Mouse (Mus musculus) erythroblast, adult 5-6 weeks (primary cell): ENCODE results near the gene Auts2. TPM values are rescaled to one million over a fixed set of nuclear protein-coding genes. Genes with fewer than 3 reads are reported as not detected.

ENCODE experiments used
- ATAC-seq: replicated peaks from 2 replicates; pipeline ENCODE4 v1.8.0; 2016; ENCODE audit warnings: moderate number of reproducible peaks, mild to moderate bottlenecking, moderate TSS enrichment, inconsistent platforms; ENCODE audit not compliant: poor library complexity, low FRiP score, severe bottlenecking
- total RNA-seq, 2 experiments: library from RNA; stranded (forward) in 1 of 2; stranded (reverse) in 1 of 2; fragments of 150-400 nt in 1 of 2; fragments of 200-764, 138-1000 nt in 1 of 2; gene quantifications; 2 replicates each; pipeline versions ENCODE4 v1.2.3 to v1.2.4; 2015 to 2017; ENCODE audit warnings: low replicate concordance in 2 of 2

Gene Auts2
- total RNA-seq, 2 experiments from 2014 or later, result 0.34 to 1.2 TPM

GRCm38 (mm10) chr5:132216143-132216542, 327.0 kb downstream of the Auts2 start:
- ATAC-seq, result no peak

DNA sequence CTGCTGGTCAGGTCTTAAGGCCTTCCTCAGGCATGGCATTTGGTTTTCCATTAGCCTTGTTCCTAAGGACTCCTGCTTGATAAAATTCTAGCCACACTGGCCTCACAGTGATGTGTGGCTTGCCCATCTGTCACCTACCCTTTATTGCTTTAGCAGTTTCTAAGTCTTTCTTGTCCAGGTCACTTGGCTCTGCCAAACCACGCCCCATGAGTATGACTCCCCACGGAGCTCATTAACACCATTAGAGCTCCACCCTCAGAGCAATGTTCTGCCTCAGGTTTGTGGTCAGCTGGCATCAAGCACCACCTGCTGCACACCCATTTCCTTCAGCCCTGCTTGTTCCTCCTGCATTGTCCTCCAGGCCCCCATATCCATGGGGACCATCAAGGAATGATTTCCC, 330.7 kb downstream of the Auts2 start:
- ATAC-seq, result no peak

DNA sequence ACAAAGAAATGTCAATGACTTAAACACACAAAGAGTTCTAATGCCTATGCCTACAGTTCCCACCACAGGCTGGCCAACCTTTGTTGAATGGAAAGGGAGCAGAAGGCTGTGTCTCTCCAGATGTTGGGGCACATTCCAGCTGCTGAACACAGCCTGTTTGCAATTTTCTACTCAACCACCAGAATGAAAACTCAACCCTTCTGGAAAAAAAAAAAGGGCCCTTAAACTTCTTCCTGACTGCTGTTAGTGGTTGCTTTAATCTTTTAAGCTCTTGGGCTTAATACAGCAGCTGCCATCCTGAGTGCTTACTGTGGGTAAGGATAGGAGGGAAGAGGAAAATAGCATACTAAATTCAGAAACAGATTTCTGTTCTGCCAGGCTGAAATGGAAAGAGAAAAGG, 333.4 kb downstream of the Auts2 start:
- ATAC-seq, result no peak

- ATAC-seq, result no peak
Measured at GRCm38 (mm10) chr5:132206220-132206619, 336.9 kb downstream of the Auts2 start.

DNA sequence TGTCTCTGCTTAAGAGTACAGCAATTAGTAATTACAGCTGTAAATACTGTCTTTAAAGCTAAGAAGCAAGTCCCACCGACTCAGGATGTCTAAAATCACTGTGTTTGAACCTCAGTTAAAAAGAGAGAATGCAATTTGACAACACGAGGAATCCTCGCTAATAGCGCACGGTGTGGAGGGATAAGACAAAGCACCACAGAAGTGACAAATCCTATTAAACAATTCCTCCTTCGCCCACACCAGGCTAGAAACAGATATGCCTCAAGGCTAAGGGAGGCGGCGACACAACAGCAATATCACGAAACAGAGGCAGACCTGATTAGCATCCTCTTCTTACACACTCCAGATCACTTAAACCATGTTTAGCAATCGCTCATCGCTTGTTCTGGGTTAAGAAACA, 339.3 kb downstream of the Auts2 start:
- ATAC-seq, result no peak

DNA sequence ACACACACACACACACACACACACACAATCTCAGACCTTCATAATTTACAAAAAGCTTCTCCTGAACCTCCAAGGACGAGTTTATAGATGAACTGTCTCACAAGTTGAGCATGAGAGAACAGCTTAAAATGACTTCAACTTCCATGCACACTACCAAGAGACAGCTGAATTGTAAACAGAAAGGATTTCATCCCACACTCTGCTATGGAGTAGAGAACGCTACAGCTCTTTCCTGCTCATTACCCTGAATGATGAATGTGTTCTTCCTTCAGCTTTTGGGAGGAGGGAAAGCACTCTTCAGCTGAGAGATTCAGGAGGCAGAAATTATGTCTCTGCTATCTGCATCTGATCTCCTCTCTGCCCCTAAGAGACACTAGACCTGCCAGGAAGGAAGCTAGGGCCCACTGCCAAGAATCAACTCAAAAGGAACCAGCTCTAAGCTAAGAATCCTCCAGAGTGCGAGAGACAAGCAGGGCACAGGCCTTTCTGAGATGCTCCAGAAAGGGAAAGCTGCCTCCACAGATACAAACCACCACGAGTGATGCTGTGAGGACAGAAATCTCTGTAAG, 342.0 kb downstream of the Auts2 start:
- no peak for ATAC-seq

DNA sequence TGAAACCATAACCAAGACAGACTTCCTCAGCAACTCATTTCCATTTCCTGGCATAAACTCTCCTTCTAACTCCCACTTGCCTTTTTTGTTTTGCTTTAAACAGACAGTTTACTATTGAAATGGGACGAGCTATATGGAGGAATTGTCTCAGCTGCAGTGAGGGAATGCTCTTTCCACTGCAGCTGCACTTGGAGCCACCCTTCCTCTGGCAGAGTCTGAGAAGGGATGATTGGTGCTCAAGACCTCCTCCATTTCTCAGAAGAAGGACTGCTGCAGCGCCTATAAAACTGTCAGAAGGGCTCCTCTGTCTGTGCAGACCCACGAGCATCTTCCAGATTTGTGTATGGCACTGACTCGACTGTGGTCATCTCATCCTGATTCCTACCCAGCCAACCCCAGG, 342.5 kb downstream of the Auts2 start:
- ATAC-seq, result no peak

GRCm38 (mm10) chr5:132195048-132195533, 348.1 kb downstream of the Auts2 start:
- no peak for ATAC-seq

- no peak for ATAC-seq
Measured at GRCm38 (mm10) chr5:132190190-132190589, 353.0 kb downstream of the Auts2 start.

DNA sequence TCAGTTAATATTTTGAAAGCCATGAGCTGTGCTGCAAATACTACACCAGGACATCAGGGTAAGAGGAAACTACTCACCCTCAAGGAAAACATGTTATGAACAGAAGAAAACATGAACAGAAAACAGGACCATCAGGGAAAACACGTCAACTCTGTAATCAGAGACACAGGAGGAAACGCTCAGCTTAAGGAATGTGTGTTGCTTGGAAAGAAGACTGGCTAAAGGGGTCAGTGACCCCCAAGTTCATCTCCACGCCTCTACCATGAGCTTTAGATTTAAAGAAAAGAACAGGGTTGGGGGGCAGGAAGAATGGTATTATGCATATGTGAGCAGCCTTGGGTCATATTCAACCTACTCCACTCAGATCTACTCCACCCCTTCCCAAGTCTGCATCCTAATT, 356.5 kb downstream of the Auts2 start:
- ATAC-seq, result no peak

GRCm38 (mm10) chr5:132186221-132186620, 356.9 kb downstream of the Auts2 start:
- no peak for ATAC-seq

GRCm38 (mm10) chr5:132184395-132185095, 358.6 kb downstream of the Auts2 start:
- ATAC-seq, result no peak

DNA sequence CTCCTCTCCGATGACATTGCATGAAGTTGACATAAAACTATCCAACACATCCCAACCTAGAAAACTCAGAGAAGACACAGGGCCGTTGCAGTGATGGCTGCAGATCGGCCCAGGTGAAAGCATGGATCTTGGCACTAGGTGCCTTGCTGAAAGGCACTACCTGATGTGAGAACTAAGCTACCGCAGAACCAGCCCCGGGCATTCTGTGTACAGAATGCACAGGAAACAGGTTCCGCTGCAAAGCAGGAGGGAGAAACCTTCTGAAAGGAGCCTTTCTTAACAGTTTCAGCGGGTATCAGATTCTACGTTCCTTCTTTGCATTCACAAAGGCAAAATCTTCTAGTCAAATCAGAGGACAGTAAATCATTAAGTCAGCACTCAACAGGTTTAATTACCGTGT, 361.1 kb downstream of the Auts2 start:
- ATAC-seq, result no peak

DNA sequence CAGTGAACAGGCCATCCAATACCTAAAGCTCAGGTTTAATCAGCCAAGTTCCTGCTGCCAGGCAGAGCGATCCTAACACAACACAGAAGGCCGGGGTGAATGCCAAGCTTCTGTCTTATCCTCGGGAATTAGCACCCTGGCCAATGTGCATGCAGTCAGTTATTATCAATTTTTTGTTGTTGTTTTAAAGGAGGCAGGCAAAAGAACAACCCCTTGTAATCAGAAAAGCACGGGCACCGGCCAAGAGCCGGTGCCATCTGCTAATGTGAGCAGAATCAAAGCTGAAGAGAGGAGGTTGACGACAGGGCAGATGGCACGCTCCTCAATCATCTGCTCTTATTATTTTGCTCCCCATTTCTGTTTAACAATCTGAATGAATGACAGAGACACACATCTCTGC, 373.1 kb downstream of the Auts2 start:
- no peak for ATAC-seq

DNA sequence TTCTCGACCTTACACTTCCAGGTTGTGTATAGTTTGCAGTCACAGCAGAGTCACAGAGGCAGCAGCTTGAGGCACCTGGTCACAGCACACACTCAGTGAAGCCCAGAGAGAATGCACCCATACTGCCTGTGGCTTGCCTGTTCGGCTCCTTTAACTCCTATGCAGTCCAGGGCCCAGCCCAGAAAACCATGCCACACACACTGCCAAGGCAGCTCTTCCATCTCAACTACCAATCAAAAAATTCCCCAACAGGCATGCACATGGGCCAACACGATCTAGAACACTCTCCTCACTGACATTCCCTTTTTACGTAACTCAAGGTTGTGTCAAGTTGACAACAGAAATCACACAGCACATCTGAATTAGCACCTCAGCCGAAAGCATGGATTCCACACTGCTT, 374.3 kb downstream of the Auts2 start:
- ATAC-seq, result no peak

DNA sequence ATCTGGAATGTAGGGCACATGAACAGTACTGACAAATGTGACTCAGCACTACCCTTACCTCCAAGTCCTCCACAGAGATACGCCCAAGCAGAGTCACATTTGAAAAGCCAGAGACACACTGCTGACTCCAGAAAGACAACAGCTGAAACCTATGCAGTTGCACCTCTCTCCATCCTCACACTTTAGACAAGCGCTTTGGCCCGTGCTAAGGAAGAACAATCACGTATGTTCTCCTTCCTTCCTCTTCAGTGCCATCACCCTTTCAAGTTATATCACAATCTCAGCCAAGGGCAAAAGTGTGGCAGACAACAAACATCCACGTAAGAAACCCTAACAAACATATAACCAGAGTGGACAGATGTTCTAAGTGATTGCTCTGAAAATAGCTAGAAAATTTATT, 374.9 kb downstream of the Auts2 start:
- no peak for ATAC-seq

DNA sequence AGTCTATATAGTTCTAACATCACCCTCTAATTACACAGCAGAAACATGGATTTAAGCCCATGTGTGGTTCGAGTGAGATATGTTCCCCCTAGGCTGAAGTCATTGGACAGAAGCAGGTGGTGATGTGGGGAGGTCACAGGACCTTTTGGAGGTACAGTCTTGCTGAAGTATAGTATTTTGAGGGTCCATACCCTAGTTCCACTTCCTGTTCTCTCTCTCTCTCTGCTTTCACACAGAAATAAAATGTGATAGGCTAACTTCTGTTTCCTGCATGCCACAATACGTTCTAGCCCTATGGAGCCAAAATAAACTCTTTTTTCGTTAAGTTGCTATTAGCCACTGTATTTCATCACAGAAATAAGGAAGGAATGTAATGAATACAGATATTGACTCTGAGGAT, 376.6 kb downstream of the Auts2 start:
- no peak for ATAC-seq

DNA sequence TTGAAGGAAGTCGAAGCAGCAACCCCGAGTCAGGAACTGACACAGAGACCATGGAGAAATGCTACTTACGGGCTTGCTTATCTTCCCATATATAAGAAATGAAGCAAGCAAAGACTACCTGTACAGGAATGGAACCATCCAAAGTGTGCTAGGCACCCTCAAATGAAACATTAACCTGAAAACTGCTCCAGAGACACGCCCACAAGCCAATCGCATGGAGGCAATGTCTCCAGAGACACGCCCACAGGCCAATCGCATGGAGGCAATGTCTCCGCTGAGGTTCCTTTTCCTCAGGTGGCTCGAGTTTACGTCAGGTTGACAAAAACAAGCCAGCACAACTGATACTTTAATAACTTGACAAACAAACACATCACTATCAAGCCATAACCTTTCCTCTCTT, 379.2 kb downstream of the Auts2 start:
- ATAC-seq, result no peak

- no peak for ATAC-seq
Measured at GRCm38 (mm10) chr5:132162206-132162533, 381.0 kb downstream of the Auts2 start.

- ATAC-seq, result no peak
Measured at GRCm38 (mm10) chr5:132161338-132162205, 381.6 kb downstream of the Auts2 start.

DNA sequence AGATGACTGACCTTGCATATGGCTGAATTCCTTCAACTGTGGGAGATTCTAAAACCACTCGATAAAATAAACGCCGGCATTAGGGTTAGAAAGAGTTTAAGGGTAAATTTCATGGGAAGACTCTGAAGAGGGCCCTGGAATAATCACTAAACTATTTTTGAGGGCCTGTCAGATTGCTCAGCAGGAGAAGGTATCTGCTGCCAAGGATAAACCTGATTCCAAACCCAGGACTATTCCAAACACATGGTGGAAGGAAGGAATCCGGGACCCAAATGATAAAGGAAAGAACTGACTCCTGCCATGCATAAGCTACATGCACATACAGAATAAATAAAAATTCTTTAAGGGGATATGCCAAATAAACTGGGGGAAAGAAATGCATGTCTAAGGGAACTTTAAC, 399.0 kb downstream of the Auts2 start:
- ATAC-seq, result no peak
